In the genomic region with DNA sequence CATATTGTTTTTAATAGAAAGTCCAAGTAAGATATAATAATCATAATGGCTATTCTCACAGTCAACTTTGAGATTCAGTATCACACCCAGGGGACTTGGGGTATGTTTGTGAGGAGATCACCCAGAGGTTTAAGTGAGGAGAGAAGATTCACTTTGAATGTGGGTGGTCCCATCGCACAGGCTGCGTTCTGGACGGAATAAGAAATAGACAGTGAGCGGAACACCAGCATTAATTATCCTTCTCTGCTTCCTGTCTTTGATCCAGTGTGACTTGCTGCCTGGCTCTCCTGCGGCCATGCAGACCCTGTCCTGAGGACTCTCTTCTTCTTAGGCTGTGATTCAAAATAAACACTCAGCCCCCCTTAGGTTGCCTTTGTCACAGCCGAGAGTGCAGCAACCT, we compare ENCODE assay signal across 29 mouse cellular contexts.
"Had no signal": no experiment of that assay in that cellular context is flagged by ENCODE, and none has a peak within 500 bp of the region (broad histone marks: within the 10 kb centered on the region; RNA-seq: fewer than 3 reads in every experiment).

No protein-coding gene starts in this region.

- DNase-seq: left cerebral cortex, postnatal 4 days; liver; liver, embryonic 13.5 days; liver, postnatal 0 days; lung, adult 18-20 months; lung, adult 2 months; lung, postnatal 10 days; lung, postnatal 14 days; lung, postnatal 36 days; lung, postnatal 4 days; midbrain, embryonic 14.5 days had no signal

- ATAC-seq: liver, embryonic 12.5 days; liver, postnatal 0 days; midbrain, embryonic 15.5 days; midbrain, embryonic 16.5 days had no signal

- H3K36me3 ChIP-seq: limb, embryonic 10.5 days; limb, embryonic 12.5 days; limb, embryonic 13.5 days; limb, embryonic 15.5 days; liver, embryonic 15.5 days; lung, embryonic 15.5 days; midbrain, embryonic 10.5 days; midbrain, embryonic 12.5 days; midbrain, embryonic 15.5 days; neural tube, embryonic 12.5 days had no signal

- H3K9me3 ChIP-seq: limb, embryonic 10.5 days; limb, embryonic 12.5 days; limb, embryonic 13.5 days; limb, embryonic 15.5 days; liver, embryonic 12.5 days; liver, embryonic 13.5 days; liver, embryonic 15.5 days; lung, embryonic 15.5 days; midbrain, embryonic 10.5 days; midbrain, embryonic 12.5 days; midbrain, embryonic 15.5 days; neural tube, embryonic 12.5 days had no signal

- H3K27me3 ChIP-seq: limb, embryonic 12.5 days; limb, embryonic 13.5 days; limb, embryonic 15.5 days; liver, embryonic 12.5 days; liver, embryonic 13.5 days; liver, embryonic 15.5 days; lung, embryonic 15.5 days; megakaryocyte, embryonic 14.5 days; midbrain, embryonic 12.5 days; midbrain, embryonic 15.5 days; neural tube, embryonic 12.5 days had no signal

- H3K4me2 ChIP-seq: limb, embryonic 12.5 days; limb, embryonic 13.5 days; limb, embryonic 15.5 days; liver, embryonic 11.5 days; liver, embryonic 12.5 days; liver, embryonic 13.5 days; liver, embryonic 15.5 days; lung, embryonic 15.5 days; midbrain, embryonic 12.5 days; midbrain, embryonic 15.5 days; neural tube, embryonic 12.5 days had no signal

- H3K27ac ChIP-seq: left cerebral cortex, adult 2 months; limb, embryonic 10.5 days; limb, embryonic 12.5 days; limb, embryonic 13.5 days; limb, embryonic 15.5 days; liver, embryonic 12.5 days; liver, embryonic 13.5 days; liver, embryonic 14.5 days; liver, embryonic 15.5 days; lung, embryonic 15.5 days; macrophage; midbrain, embryonic 10.5 days; midbrain, embryonic 12.5 days; midbrain, embryonic 15.5 days; neural tube, embryonic 12.5 days had no signal

- H3K9ac ChIP-seq: limb, embryonic 12.5 days; limb, embryonic 13.5 days; limb, embryonic 15.5 days; liver, embryonic 12.5 days; liver, embryonic 13.5 days; liver, embryonic 14.5 days; liver, embryonic 15.5 days; liver, postnatal 0 days; lung, embryonic 15.5 days; midbrain, embryonic 12.5 days; midbrain, embryonic 15.5 days; neural tube, embryonic 12.5 days had no signal

- H3K4me1 ChIP-seq: limb, embryonic 10.5 days; limb, embryonic 12.5 days; limb, embryonic 13.5 days; limb, embryonic 15.5 days; midbrain, embryonic 12.5 days; midbrain, embryonic 15.5 days; neural tube, embryonic 12.5 days had no signal

- H3K4me3 ChIP-seq: left cerebral cortex, adult 2 months; limb, embryonic 10.5 days; limb, embryonic 12.5 days; limb, embryonic 13.5 days; limb, embryonic 15.5 days; liver, embryonic 12.5 days; liver, embryonic 13.5 days; liver, embryonic 15.5 days; lung, embryonic 15.5 days; megakaryocyte, embryonic 14.5 days; midbrain, embryonic 10.5 days; midbrain, embryonic 12.5 days; midbrain, embryonic 15.5 days; myocyte; neural tube, embryonic 12.5 days had no signal
